Mouse (Mus musculus) E14TG2a.4 (cell line): ENCODE measurements around the gene Hmgcs2.

Experiments used
- CTCF ChIP-seq: conservative IDR thresholded peaks from 2 replicates; pipeline ENCODE4 v1.5.1; 2014; ENCODE audit warnings: low read length
- NANOG ChIP-seq: IDR thresholded peaks from 2 replicates; pipeline ENCODE4 v1.6.1; 2014; ENCODE audit warnings: borderline replicate concordance, low read length, mixed read lengths

DNA sequence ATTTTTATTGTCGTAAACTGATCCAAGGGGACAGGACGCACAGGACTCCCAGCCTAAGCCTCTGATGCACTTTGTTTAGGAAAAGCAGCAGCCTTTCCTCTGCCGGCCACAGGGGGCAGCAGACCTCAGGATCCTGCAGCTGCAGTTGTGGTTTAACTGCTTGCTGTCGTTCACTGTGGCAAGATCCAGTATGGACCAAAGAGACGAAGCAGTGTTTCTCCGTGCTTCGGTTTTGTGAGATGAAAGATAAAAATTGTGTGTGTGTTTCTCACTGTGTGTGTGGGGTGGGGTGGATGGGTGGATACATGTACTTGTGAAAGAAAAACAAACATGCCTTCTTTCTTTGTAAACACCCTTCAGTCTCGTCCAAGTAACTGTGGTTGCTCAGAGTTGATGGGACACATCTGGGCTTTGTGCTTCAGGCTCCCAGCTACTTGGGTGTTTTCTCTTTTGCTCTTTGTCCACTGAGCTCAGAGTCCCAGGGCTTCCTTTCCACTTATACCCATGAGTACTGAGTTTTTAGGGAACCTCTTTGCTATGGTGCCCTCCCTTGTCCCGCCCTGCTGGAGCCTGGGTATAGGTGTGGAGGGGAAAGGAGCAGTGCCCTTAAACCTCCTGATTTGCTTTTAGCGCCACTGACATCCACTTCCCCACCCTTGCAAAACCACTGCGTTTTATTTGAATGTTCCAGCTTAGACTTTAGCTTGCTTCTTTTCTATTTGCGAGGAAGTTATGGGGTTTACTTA, 871 bp downstream of the Hmgcs2 start:
- TF ChIP-seq CTCF (peak; percentile 89), NANOG (no peak)
